Comparison of ENCODE assay signal across 10 mouse cellular contexts in the genomic region with DNA sequence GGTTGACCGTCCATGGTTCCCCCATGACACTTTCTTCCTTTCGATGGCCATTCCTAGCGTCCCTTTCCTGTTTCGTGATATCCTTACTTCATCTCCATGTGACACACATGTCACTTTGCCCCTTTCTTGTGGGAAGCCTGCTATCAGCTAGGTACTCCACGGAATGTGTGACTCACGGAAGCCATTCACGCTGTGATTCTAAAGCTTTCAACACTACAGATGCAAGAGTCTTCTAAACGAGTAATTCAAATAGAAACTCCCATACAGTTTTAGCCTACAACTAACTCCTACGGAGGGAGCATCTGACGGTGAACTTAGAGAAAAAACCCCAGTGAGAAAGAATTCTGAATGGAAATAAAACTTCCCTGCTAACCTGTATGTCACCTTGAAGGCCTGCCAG.
DNase-seq lines count a peak whose midpoint lies in the region; ATAC-seq and TF ChIP-seq lines count a peak whose summit lies in the region.
"Had no signal": no experiment of that assay in that cellular context is flagged by ENCODE, and none has a peak within 500 bp of the region (broad histone marks: within the 10 kb centered on the region; RNA-seq: fewer than 3 reads in every experiment).

No protein-coding gene starts in this region.

- H3K9ac ChIP-seq in heart, postnatal 0 days (replicated peaks; ENCODE audit: low read depth, low read length), result no peak overlapping the region
- H3K9ac ChIP-seq in lung, embryonic 16.5 days (ENCODE audit: low read length), result no peak overlapping the region
- H3K9ac ChIP-seq in forebrain, postnatal 0 days, result no peak overlapping the region
- no peak overlapping the region for H3K9ac ChIP-seq in stomach, embryonic 15.5 days

- peak overlapping the region; percentile 81 for H3K27ac ChIP-seq in heart, postnatal 0 days (ENCODE audit: low read depth)
- peak overlapping the region; percentile 93 for H3K27ac ChIP-seq in lung, embryonic 16.5 days (ENCODE audit: low read length)
- H3K27ac ChIP-seq in forebrain, postnatal 0 days (ENCODE audit: low read depth, low read length), result peak overlapping the region; percentile 91
- H3K27ac ChIP-seq in stomach, embryonic 15.5 days, result peak overlapping the region; percentile 93

- no peak for DNase-seq in heart, postnatal 0 days (ENCODE audit: low spot score)
- DNase-seq in heart, adult 8-10 months (ENCODE audit: low spot score), result no peak
- no peak for DNase-seq in lung, adult 18-20 months
- DNase-seq in forebrain, postnatal 0 days, result no peak
- no peak for DNase-seq in retina, postnatal 1 day
- DNase-seq: left cerebral cortex, postnatal 4 days; thymus, postnatal 36 days had no signal

- H3K4me2 ChIP-seq in heart, postnatal 0 days (ENCODE audit: low read depth, low read length), result peak overlapping the region; percentile 51
- no peak overlapping the region for H3K4me2 ChIP-seq in lung, embryonic 16.5 days (ENCODE audit: low read depth, low read length)
- peak overlapping the region; percentile 9; the same call in 1 of the 2 replicates for H3K4me2 ChIP-seq in forebrain, postnatal 0 days (ENCODE audit: low read depth)
- 0 out of 2 replicates have a peak overlapping the region, but pooled peaks have one; percentile 29 for H3K4me2 ChIP-seq in stomach, embryonic 15.5 days

- no peaks in the 10 kb centered on the region for H3K9me3 ChIP-seq in heart, postnatal 0 days (replicated peaks; ENCODE audit: control insufficient read depth, low read length)
- H3K9me3 ChIP-seq in lung, embryonic 16.5 days (ENCODE audit: control insufficient read depth, low read length), result no peaks in the 10 kb centered on the region
- no peaks in the 10 kb centered on the region for H3K9me3 ChIP-seq in forebrain, postnatal 0 days (ENCODE audit: low read length)
- H3K9me3 ChIP-seq in stomach, embryonic 15.5 days, result no peaks in the 10 kb centered on the region
- H3K9me3 ChIP-seq: megakaryocyte, embryonic 14.5 days had no signal

- TF ChIP-seq EP300 in heart, postnatal 0 days (IDR thresholded peaks at IDR 0.05; ENCODE audit: low read depth), result no peak

- no peaks in the 10 kb centered on the region for H3K36me3 ChIP-seq in heart, postnatal 0 days (replicated peaks; ENCODE audit: control insufficient read depth, insufficient read depth, low read length)
- no peaks in the 10 kb centered on the region for H3K36me3 ChIP-seq in lung, embryonic 16.5 days (ENCODE audit: control insufficient read depth, insufficient read depth, low read length)
- H3K36me3 ChIP-seq in forebrain, postnatal 0 days (ENCODE audit: insufficient read depth), result no peaks in the 10 kb centered on the region
- no peaks in the 10 kb centered on the region for H3K36me3 ChIP-seq in stomach, embryonic 15.5 days

- peaks cover 25% of the 10 kb centered on the region for H3K4me1 ChIP-seq in heart, postnatal 0 days (ENCODE audit: control insufficient read depth, insufficient read depth)
- H3K4me1 ChIP-seq in lung, embryonic 16.5 days (replicated peaks; ENCODE audit: control insufficient read depth, insufficient read depth, low read length), result peaks cover 14% of the 10 kb centered on the region
- peaks cover 22% of the 10 kb centered on the region for H3K4me1 ChIP-seq in forebrain, postnatal 0 days (ENCODE audit: insufficient read depth)
- H3K4me1 ChIP-seq in stomach, embryonic 15.5 days, result peaks cover 5% of the 10 kb centered on the region; the same call in 1 of the 2 replicates
- H3K4me1 ChIP-seq: megakaryocyte, embryonic 14.5 days had no signal

- no peaks in the 10 kb centered on the region for H3K27me3 ChIP-seq in heart, postnatal 0 days (ENCODE audit: control insufficient read depth, insufficient read depth, low read length)
- no peaks in the 10 kb centered on the region for H3K27me3 ChIP-seq in lung, embryonic 16.5 days (ENCODE audit: control insufficient read depth, insufficient read depth, low read depth, low read length)
- no peaks in the 10 kb centered on the region for H3K27me3 ChIP-seq in forebrain, postnatal 0 days (ENCODE audit: insufficient read depth, low read length)
- H3K27me3 ChIP-seq in stomach, embryonic 15.5 days (replicated peaks), result no peaks in the 10 kb centered on the region

- no peak overlapping the region for H3K4me3 ChIP-seq in heart, postnatal 0 days (ENCODE audit: low read depth, low read length)
- H3K4me3 ChIP-seq in lung, embryonic 16.5 days (ENCODE audit: low read length), result no peak overlapping the region
- H3K4me3 ChIP-seq in forebrain, postnatal 0 days (ENCODE audit: low read depth, low read length), result no peak overlapping the region
- H3K4me3 ChIP-seq in stomach, embryonic 15.5 days (replicated peaks), result no peak overlapping the region
- H3K4me3 ChIP-seq: megakaryocyte, embryonic 14.5 days had no signal

- ATAC-seq in heart, postnatal 0 days (ENCODE audit: insufficient read depth, low read depth), result no peak; the same call in 1 of the 2 replicates
- ATAC-seq in lung, embryonic 16.5 days (ENCODE audit: low read depth), result no peak
- no peak for ATAC-seq in forebrain, postnatal 0 days
- ATAC-seq in stomach, embryonic 15.5 days (ENCODE audit: insufficient read depth, low FRiP score, low read depth), result no peak

- TF ChIP-seq CTCF in heart, postnatal 0 days (IDR thresholded peaks at IDR 0.05; ENCODE audit: low read depth), result no peak
- no peak for TF ChIP-seq CTCF in forebrain, postnatal 0 days (IDR thresholded peaks at IDR 0.05; ENCODE audit: low read depth)

- 57% methylated on average over 10 of the region's 10 CpGs for WGBS in heart, postnatal 0 days
- WGBS in lung, embryonic 16.5 days, result 84% methylated on average over 10 of the region's 10 CpGs
- 86% methylated on average over 10 of the region's 10 CpGs for WGBS in forebrain, postnatal 0 days
- 77% methylated on average over 10 of the region's 10 CpGs for WGBS in stomach, embryonic 15.5 days
